Mouse (Mus musculus) lung, embryonic 15.5 days (tissue): Measurements from ENCODE around the gene Gm10322. TPM values are rescaled to one million over a fixed set of nuclear protein-coding genes. Genes with fewer than 3 reads are reported as not detected.

Source experiments
- polyA plus RNA-seq: library from polyadenylated mRNA; unstranded; fragments of >200 nt; fragmentation: Nextera tagmentation; extraction: Ambion mirVana; gene quantifications from 2 replicates; pipeline ENCODE4 v1.2.1, GENCODE M21; 2015

Gm10322 gene
- polyA plus RNA-seq, 1 experiment from 2014 or later: not detected

Other genes starting within 250 kb of the Gm10322 start
- 1.8 and 5.7 TPM in 2 replicates for gene Gm10273, start 220.4 kb upstream of the Gm10322 start, polyA plus RNA-seq
- 0.14 and 0.60 TPM in 2 replicates for gene Pla2g12b, start 212.4 kb upstream of the Gm10322 start, polyA plus RNA-seq
- gene Oit3, start 174.3 kb upstream of the Gm10322 start, polyA plus RNA-seq: 2.1 and 2.7 TPM in 2 replicates
- 29.9 and 30.8 TPM in 2 replicates for gene Mcu, start 629 bp downstream of the Gm10322 start, polyA plus RNA-seq
- gene Micu1, start 86.4 kb downstream of the Gm10322 start, polyA plus RNA-seq: 72.2 and 72.3 TPM in 2 replicates